Mouse (Mus musculus): ENCODE data around the gene Taf4. TPM values are rescaled to one million over a fixed set of nuclear protein-coding genes. Genes with fewer than 3 reads are reported as not detected.

The Taf4 gene
- polyA plus RNA-seq, 1 experiment from 2014 or later: 3.9 TPM

GRCm38 (mm10) chr2:179869871-179870270 lies 106.6 kb downstream of the Taf4 start:
- Histone ChIP-seq H3K4me2 (no peak overlapping the region), H3K36me3 (replicated peaks) (no peaks in the 10 kb centered on the region), H3K27ac (peak overlapping the region; percentile 9; the same call in 1 of the 2 replicates), H3K4me1 (peaks cover 12% of the 10 kb centered on the region), H3K9me3 (no peaks in the 10 kb centered on the region), H3K4me3 (no peak overlapping the region), H3K9ac (no peak overlapping the region), H3K27me3 (replicated peaks) (no peaks in the 10 kb centered on the region)
- peak; percentile 58 for ATAC-seq (replicated peaks)
- 9% methylated on average over 2 of the region's 2 CpGs for WGBS

GRCm38 (mm10) chr2:179867669-179868068 lies 108.8 kb downstream of the Taf4 start:
- H3K4me2 ChIP-seq: no peak overlapping the region
- H3K9ac ChIP-seq: no peak overlapping the region
- no peaks in the 10 kb centered on the region for H3K27me3 ChIP-seq (replicated peaks)
- no peak overlapping the region for H3K4me3 ChIP-seq
- H3K4me1 ChIP-seq: peaks cover 12% of the 10 kb centered on the region
- H3K36me3 ChIP-seq (replicated peaks): no peaks in the 10 kb centered on the region
- 75% methylated on average over 3 of the region's 3 CpGs for WGBS
- ATAC-seq (replicated peaks): no peak
- H3K27ac ChIP-seq: no peak overlapping the region
- no peaks in the 10 kb centered on the region for H3K9me3 ChIP-seq

- ATAC-seq (replicated peaks): no peak
- Histone ChIP-seq H3K36me3 (replicated peaks) (no peaks in the 10 kb centered on the region), H3K9me3 (no peaks in the 10 kb centered on the region), H3K27me3 (replicated peaks) (no peaks in the 10 kb centered on the region), H3K27ac (no peak overlapping the region), H3K9ac (no peak overlapping the region), H3K4me2 (no peak overlapping the region), H3K4me3 (no peak overlapping the region), H3K4me1 (peaks cover 7% of the 10 kb centered on the region)
- 81% methylated on average over 5 of the region's 5 CpGs for WGBS
Observed at GRCm38 (mm10) chr2:179865097-179865496, 111.3 kb downstream of the Taf4 start.

- ATAC-seq (replicated peaks): no peak
- Histone ChIP-seq H3K9ac (no peak overlapping the region), H3K27me3 (replicated peaks) (no peaks in the 10 kb centered on the region), H3K4me2 (no peak overlapping the region), H3K27ac (no peak overlapping the region), H3K36me3 (replicated peaks) (no peaks in the 10 kb centered on the region), H3K4me1 (no peaks in the 10 kb centered on the region), H3K4me3 (no peak overlapping the region), H3K9me3 (no peaks in the 10 kb centered on the region)
- WGBS: 77% methylated on average over 3 of the region's 3 CpGs
Observed at GRCm38 (mm10) chr2:179863266-179863665, 113.2 kb downstream of the Taf4 start.

GRCm38 (mm10) chr2:179862676-179863075 lies 113.8 kb downstream of the Taf4 start:
- no peak overlapping the region for H3K4me2 ChIP-seq
- no peaks in the 10 kb centered on the region for H3K9me3 ChIP-seq
- no peak overlapping the region for H3K4me3 ChIP-seq
- no peak overlapping the region for H3K9ac ChIP-seq
- H3K36me3 ChIP-seq (replicated peaks): no peaks in the 10 kb centered on the region
- peaks cover 3% of the 10 kb centered on the region; the same call in 1 of the 2 replicates for H3K4me1 ChIP-seq
- no peaks in the 10 kb centered on the region for H3K27me3 ChIP-seq (replicated peaks)
- no peak overlapping the region for H3K27ac ChIP-seq
- ATAC-seq (replicated peaks): no peak
- 77% methylated on average over 3 of the region's 3 CpGs for WGBS

Other genes starting within 250 kb of the Taf4 start
- gene Lsm14b, start 48.3 kb upstream of the Taf4 start, polyA plus RNA-seq (2015; fragmentation: Nextera tagmentation; extraction: Ambion mirVana): 21.0 and 21.1 TPM in 2 replicates
- gene Psma7, start 65.8 kb upstream of the Taf4 start, polyA plus RNA-seq (2015; fragmentation: Nextera tagmentation; extraction: Ambion mirVana): 521 and 530 TPM in 2 replicates
- gene Ss18l1, start 65.9 kb upstream of the Taf4 start, polyA plus RNA-seq (2015; fragmentation: Nextera tagmentation; extraction: Ambion mirVana): 70.1 and 73.0 TPM in 2 replicates
- 37.4 and 37.7 TPM in 2 replicates for gene Mtg2, start 93.9 kb upstream of the Taf4 start, polyA plus RNA-seq (2015; fragmentation: Nextera tagmentation; extraction: Ambion mirVana)
- gene Hrh3, start 127.8 kb upstream of the Taf4 start, polyA plus RNA-seq (2015; fragmentation: Nextera tagmentation; extraction: Ambion mirVana): 3.2 and 3.7 TPM in 2 replicates
- 80.3 and 81.2 TPM in 2 replicates for gene Osbpl2, start 142.7 kb upstream of the Taf4 start, polyA plus RNA-seq (2015; fragmentation: Nextera tagmentation; extraction: Ambion mirVana)
- 205 and 213 TPM in 2 replicates for gene Adrm1, start 194.8 kb upstream of the Taf4 start, polyA plus RNA-seq (2015; fragmentation: Nextera tagmentation; extraction: Ambion mirVana)
- 1.6 and 1.7 TPM in 2 replicates for gene Lama5, start 249.2 kb upstream of the Taf4 start, polyA plus RNA-seq (2015; fragmentation: Nextera tagmentation; extraction: Ambion mirVana)